In the genomic region with DNA sequence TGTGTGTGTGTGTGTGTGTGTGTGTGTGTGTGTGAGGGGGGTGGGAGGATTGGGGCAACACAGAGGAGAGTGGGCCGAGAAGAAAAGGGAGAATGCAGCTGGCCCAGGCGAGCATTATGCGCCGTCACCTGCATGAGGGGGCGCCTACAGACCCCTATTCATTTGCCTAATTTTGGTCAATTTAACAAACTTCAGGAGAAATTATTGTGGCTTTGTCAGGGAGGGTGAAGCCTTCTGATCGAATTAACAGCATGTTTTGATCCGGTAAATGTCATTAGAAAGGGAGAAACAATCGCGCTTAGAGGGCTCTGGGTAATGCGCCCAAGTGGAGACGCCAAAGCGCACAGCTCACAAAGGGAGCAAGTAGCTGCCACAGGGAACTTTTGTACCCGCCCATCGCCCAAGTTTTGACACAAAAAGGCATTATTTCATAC, we compare ENCODE assay signal across 19 mouse cellular contexts. TPM values are rescaled to one million over a fixed set of nuclear protein-coding genes. Genes with fewer than 3 reads are reported as not detected.
DNase-seq lines count a peak whose midpoint lies in the region; ATAC-seq and TF ChIP-seq lines count a peak whose summit lies in the region.
"Had no signal": no experiment of that assay in that cellular context is flagged by ENCODE, and none has a peak within 500 bp of the region (broad histone marks: within the 10 kb centered on the region; RNA-seq: fewer than 3 reads in every experiment).

No protein-coding gene starts in this region.

- H3K9me3 ChIP-seq in E14TG2a.4 (ENCODE audit: low read length), result no peaks in the 10 kb centered on the region
- H3K9me3 ChIP-seq in embryonic facial prominence, embryonic 11.5 days (replicated peaks; ENCODE audit: control insufficient read depth, low read length), result no peaks in the 10 kb centered on the region
- H3K9me3 ChIP-seq in forebrain, postnatal 0 days (ENCODE audit: low read length), result no peaks in the 10 kb centered on the region
- H3K9me3 ChIP-seq: intestine, embryonic 15.5 days; liver, embryonic 12.5 days had no signal

- TF ChIP-seq CTCF in E14TG2a.4 (conservative IDR thresholded peaks at IDR 0.05; ENCODE audit: low read length), result no peak
- no peak for TF ChIP-seq CTCF in forebrain, postnatal 0 days (IDR thresholded peaks at IDR 0.05; ENCODE audit: low read depth)

- no peak overlapping the region for H3K9ac ChIP-seq in embryonic facial prominence, embryonic 11.5 days (replicated peaks; ENCODE audit: low read length)
- H3K9ac ChIP-seq in forebrain, postnatal 0 days, result no peak overlapping the region
- H3K9ac ChIP-seq: intestine, embryonic 15.5 days; liver, embryonic 12.5 days had no signal

- no peak for ATAC-seq in embryonic facial prominence, embryonic 11.5 days (replicated peaks; ENCODE audit: insufficient number of reproducible peaks, low FRiP score, low TSS enrichment, low read depth)
- no peak; the same call in 1 of the 2 replicates for ATAC-seq in forebrain, postnatal 0 days
- ATAC-seq: intestine, embryonic 15.5 days; liver, embryonic 12.5 days had no signal

- DNase-seq in heart, adult 11 months, result peak; percentile 48
- no peak for DNase-seq in heart, postnatal 36 days
- peak; percentile 51 for DNase-seq in embryonic facial prominence, embryonic 11.5 days (ENCODE audit: low spot score)
- DNase-seq in forebrain, postnatal 0 days, result peak; percentile 19
- no peak for DNase-seq in kidney, postnatal 10 days
- no peak for DNase-seq in right cerebral cortex, adult 2 months (ENCODE audit: low spot score in 2 of 2)
- DNase-seq in kidney, postnatal 36 days, result no peak
- DNase-seq: cerebellum, adult 18-20 months; heart, postnatal 14 days; layer of hippocampus, adult 9-11 months; right cerebral cortex, postnatal 25 days; thymus, postnatal 4 days had no signal

- intact Hi-C loops in heart, postnatal 36 days (cut with DNase I), result no loop called here

- H3K36me3 ChIP-seq in E14TG2a.4 (ENCODE audit: insufficient read depth, low read length), result no peaks in the 10 kb centered on the region
- H3K36me3 ChIP-seq in embryonic facial prominence, embryonic 11.5 days (replicated peaks; ENCODE audit: control insufficient read depth, insufficient read depth, low read depth, low read length), result no peaks in the 10 kb centered on the region
- no peaks in the 10 kb centered on the region for H3K36me3 ChIP-seq in forebrain, postnatal 0 days (ENCODE audit: insufficient read depth)
- H3K36me3 ChIP-seq: intestine, embryonic 15.5 days; liver, embryonic 12.5 days had no signal

- peak overlapping the region; percentile 68; the same call in 1 of the 2 replicates for H3K4me3 ChIP-seq in E14TG2a.4 (replicated peaks; ENCODE audit: low read length)
- no peak overlapping the region for H3K4me3 ChIP-seq in embryonic facial prominence, embryonic 11.5 days (ENCODE audit: low read depth, low read length)
- H3K4me3 ChIP-seq in forebrain, postnatal 0 days (ENCODE audit: low read depth, low read length), result no peak overlapping the region
- H3K4me3 ChIP-seq: intestine, embryonic 15.5 days; liver, embryonic 12.5 days had no signal

- H3K27me3 ChIP-seq in E14TG2a.4 (ENCODE audit: insufficient read depth, low read length), result peaks cover 92% of the 10 kb centered on the region
- H3K27me3 ChIP-seq in embryonic facial prominence, embryonic 11.5 days (ENCODE audit: control insufficient read depth, insufficient read depth, low read length), result peaks cover 79% of the 10 kb centered on the region
- H3K27me3 ChIP-seq in forebrain, postnatal 0 days (ENCODE audit: insufficient read depth, low read length), result peaks cover 73% of the 10 kb centered on the region

- WGBS in embryonic facial prominence, embryonic 11.5 days, result under 1% methylated on average over 14 of the region's 14 CpGs
- under 1% methylated on average over 14 of the region's 14 CpGs for WGBS in forebrain, postnatal 0 days

- H3K4me2 ChIP-seq in embryonic facial prominence, embryonic 11.5 days (ENCODE audit: low read depth, low read length), result no peak overlapping the region
- H3K4me2 ChIP-seq in forebrain, postnatal 0 days (ENCODE audit: low read depth), result no peak overlapping the region; the same call in 1 of the 2 replicates
- H3K4me2 ChIP-seq: liver, embryonic 12.5 days had no signal

- no peak overlapping the region for H3K27ac ChIP-seq in embryonic facial prominence, embryonic 11.5 days (replicated peaks; ENCODE audit: low read depth, low read length)
- H3K27ac ChIP-seq in forebrain, postnatal 0 days (ENCODE audit: low read depth, low read length), result no peak overlapping the region
- H3K27ac ChIP-seq: intestine, embryonic 15.5 days; liver, embryonic 12.5 days had no signal

- peaks cover 64% of the 10 kb centered on the region for H3K4me1 ChIP-seq in E14TG2a.4 (replicated peaks; ENCODE audit: low read depth, low read length)
- no peaks in the 10 kb centered on the region for H3K4me1 ChIP-seq in embryonic facial prominence, embryonic 11.5 days (ENCODE audit: control insufficient read depth, insufficient read depth, low read length)
- 0 out of 2 replicates have a peak, but pooled peaks cover 4% of the 10 kb centered on the region for H3K4me1 ChIP-seq in forebrain, postnatal 0 days (ENCODE audit: insufficient read depth)
- H3K4me1 ChIP-seq: liver, embryonic 12.5 days had no signal

RNA-seq across cellular contexts. Expression of a gene that starts 0.6 kb away (rescaled TPM):
- 1 to 10 TPM; 1.4 to 3.9 TPM for total RNA-seq in heart, postnatal 36 days (2021)
- 0.88 and 1.9 TPM in 2 replicates for polyA plus RNA-seq in embryonic facial prominence, embryonic 11.5 days (2014; fragmentation: Nextera tagmentation; extraction: Ambion mirVana)
- total RNA-seq in forebrain, postnatal 0 days (2014; rRNA removed), result 0.90 and 0.92 TPM in 2 replicates
- polyA plus RNA-seq in forebrain, postnatal 0 days (2015; fragmentation: Nextera tagmentation; extraction: Ambion mirVana), result 0.81 and 1.4 TPM in 2 replicates
- total RNA-seq: left cerebral cortex, postnatal 36 days; megakaryocyte, adult 5-6 weeks had no signal
- polyA plus RNA-seq: intestine, embryonic 15.5 days; kidney, embryonic 16.5 days; liver, embryonic 12.5 days; lung, embryonic 16.5 days had no signal

Comparison
In these comparisons a context has a peak if more than half of its experiments do, and no peak if none do; other contexts are left out.
1. DNase-seq: peak in heart, adult 11 months (single experiment), embryonic facial prominence, embryonic 11.5 days (single experiment) and forebrain, postnatal 0 days (single experiment); none in heart, postnatal 36 days (0 of 2), kidney, postnatal 10 days (single experiment), right cerebral cortex, adult 2 months (0 of 2) and kidney, postnatal 36 days (0 of 2).